Mouse (Mus musculus) gastrocnemius, postnatal 4 days (tissue): Measurements from ENCODE around the gene Kank2. TPM values are rescaled to one million over a fixed set of nuclear protein-coding genes. Genes with fewer than 3 reads are reported as not detected.
"Not testable (repeated sequence)": the region's sequence is repeated elsewhere in the genome, so short reads cannot be mapped to it uniquely, and the experiment has no call there.

Source experiments
- DNase-seq, 2 experiments: peaks; one replicate each; pipeline ENCODE4 v3.0.0; 2021 to 2022; ENCODE audit warnings: low spot score in 2 of 2, mixed read lengths in 2 of 2
- total RNA-seq, 2 experiments: library from RNA; stranded (reverse); gene quantifications; 2 replicates each; pipeline ENCODE4 v1.2.3; 2021

Gene Kank2
- total RNA-seq, 2 experiments from 2014 or later, result 48.1 to 49.1 TPM

DNA sequence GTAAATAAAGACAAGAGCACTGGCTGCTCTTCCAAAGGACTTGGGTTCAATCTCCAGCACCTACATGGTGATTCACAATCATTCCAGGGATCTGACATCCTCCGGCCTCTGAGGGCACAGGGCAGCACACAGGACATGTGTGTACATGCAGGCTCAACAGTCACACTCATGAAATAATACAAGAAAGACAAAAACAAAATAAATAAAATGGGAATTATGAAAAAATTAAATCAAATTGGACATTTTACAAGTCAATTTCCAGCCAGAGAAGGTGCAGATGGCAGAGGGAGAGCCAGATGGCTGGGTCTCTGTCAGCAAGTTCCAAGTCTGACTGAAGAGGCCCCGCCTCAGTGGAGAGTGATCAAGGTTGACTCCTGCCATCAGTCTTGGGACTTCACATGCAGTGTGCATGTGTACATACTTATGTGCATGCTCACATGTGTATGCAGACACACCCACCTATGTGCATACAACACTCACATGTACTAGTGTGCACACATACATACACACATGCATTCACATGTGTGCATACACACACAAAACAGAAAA lies 20.7 kb upstream of the Kank2 start:
- DNase-seq, result no peak

GRCm38 (mm10) chr9:21818561-21818960 lies 20.0 kb upstream of the Kank2 start:
- no peak for DNase-seq

DNA sequence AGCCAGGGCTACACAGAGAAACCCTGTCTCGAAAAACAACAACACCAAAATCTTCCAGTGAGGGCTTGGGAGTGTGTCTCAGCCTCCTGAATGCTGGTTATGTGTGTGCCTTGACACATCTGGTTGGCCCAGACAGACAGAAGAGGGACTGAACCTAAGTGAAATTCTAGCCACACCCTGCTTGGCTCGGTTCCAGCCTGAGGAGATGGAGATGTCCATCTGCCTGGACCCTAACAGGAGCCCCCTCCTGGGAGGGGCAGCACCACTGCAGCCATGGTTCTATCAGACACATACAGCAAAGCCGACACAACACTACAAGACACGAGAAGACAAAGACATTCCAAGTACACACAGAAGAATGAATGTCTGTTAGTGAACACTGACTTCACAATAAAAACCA lies 19.6 kb upstream of the Kank2 start:
- DNase-seq, result no peak

GRCm38 (mm10) chr9:21816716-21817305 lies 18.3 kb upstream of the Kank2 start:
- no peak for DNase-seq

- no peak for DNase-seq
Observed at GRCm38 (mm10) chr9:21811170-21811569, 12.6 kb upstream of the Kank2 start.

- no peak for DNase-seq
Observed at GRCm38 (mm10) chr9:21808561-21808960, 10.0 kb upstream of the Kank2 start.

DNA sequence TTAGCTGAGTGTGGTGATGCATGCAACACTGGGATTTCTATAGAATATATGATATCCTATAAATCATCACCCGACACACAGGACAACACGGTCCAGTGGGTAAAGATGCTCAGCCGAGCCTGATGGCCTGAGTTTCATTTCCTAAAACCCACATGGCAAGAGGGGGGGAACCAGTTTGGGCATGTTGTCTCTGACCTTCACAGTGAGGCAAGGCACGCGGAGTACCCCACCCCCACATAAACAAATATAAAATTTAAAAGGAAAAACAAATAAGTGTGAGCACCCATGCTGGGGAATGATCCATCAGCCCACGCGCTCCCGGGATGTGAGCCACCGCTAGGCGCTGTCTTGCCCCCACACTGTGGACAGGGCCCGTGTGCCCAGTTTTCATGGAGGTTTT lies 8.4 kb upstream of the Kank2 start:
- no peak for DNase-seq

DNA sequence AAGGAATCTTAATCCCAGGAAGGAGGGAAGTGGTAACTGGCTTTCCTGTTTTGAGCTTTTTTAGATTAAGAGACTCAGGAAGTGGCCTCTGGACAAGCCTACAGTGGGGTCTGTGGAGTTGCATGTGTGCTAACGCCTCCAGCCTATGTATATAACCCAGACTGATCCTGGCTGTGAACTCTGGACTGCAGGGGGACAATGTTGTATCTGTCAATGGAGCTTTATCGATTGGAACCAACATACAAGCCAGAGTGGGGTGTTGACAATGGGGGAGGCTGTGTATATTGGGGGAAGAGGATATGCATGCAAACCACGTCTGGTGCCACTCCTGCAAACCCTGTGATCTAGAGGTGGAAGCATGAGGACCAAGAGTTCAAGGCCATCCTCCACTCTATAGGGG lies 7.8 kb upstream of the Kank2 start:
- no peak for DNase-seq

- DNase-seq, result peak; percentile 78 to 85
Observed at GRCm38 (mm10) chr9:21803986-21804644, 5.6 kb upstream of the Kank2 start.

DNA sequence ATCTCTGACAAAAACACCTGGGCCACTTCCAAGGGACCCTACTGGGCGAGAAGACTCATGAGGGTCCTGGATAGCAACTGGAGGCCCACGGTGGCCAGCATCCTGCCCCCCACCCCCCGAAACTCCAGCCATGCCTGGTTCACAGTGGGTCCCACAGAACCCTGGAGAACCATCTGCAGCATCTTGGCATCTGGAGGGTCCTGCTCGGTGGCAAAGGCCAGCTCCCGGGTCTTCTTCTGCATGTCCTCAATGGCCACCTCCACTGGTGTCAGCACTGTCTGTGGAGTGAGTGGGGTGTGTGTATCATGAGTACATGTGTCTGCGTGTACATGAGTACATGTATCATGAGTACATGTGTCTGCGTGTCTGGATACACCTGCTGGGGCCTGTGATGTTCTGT lies 3.0 kb upstream of the Kank2 start:
- DNase-seq, result no peak

DNA sequence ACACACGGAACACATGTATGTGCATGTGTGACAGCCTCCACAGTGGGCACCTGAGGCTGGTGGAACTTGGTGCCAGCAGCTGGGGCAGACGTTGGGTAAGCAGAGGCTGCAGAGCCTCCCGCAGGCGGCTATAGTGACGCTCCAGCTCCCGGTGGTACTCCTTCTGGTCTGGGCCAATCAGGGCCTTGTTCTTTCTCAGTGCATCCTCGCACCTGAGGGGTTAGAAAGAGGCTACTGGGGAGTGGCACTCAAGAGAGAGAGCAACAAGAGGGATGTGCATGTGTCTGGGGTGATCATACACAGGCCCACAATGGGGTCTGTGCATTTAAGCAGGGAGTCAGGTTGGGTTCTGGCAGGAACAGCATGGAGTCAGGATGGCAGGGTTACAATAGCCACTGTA lies 2.6 kb upstream of the Kank2 start:
- no peak for DNase-seq

DNA sequence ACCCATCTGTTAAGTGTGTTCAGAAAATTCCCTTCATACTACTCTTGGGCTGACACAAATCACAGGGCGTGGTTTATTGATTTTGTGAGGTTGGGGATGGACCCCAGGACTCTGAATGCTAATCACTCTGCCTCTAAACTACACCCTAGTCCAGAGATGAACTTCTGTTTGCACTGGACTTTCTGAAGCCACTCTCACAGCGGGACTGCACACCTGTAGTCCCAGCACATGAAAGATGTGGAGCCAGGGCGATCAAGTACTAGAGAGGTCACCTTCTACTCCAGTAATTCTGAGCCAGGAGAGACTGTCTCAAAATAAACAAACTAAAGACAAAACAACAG lies 436 bp upstream of the Kank2 start:
- DNase-seq, result no peak

DNA sequence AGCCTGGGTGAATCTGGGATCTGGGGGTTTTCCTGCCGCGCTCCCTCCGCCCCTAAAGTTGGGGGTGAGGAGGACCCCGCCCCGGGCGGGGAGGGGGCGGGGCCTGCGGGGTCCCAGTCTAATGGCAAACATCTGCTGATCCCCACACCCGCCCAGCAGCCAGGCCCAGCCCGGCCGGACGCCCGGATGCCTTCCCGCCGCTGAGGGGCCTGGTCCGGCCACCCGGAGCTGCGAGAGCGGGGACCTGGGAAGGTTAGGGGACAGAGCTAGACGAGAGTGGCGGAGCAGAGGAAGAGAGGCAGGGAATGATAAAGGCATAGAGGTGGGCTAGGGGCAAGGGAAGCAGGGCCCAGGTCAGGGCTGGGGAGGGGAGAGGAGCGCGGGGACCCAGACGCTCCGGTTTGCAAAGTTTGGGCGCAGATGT lies 611 bp downstream of the Kank2 start:
- peak; percentile 82 to 87 for DNase-seq

GRCm38 (mm10) chr9:21796919-21797318 lies 1.6 kb downstream of the Kank2 start:
- no peak for DNase-seq

DNA sequence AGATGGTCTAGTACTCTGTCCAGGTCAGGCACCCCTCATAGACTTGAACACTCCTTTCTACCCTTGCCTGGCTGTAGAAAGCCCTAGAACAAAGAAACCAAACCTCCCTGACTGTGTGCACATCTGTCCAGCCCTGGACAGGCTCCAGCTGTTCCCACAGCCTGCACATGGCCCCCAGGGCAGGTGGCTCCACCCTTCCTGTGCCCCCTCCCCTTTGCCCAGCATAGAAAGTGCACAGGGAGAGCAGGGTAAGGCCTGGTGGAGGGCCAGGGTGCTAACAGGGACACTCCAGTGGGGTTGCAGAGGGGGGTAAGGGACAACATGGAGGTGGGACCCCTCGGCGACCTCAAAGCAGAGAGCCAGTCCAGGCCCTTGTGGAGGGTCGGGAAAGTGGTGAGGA lies 2.3 kb downstream of the Kank2 start:
- no peak for DNase-seq

DNA sequence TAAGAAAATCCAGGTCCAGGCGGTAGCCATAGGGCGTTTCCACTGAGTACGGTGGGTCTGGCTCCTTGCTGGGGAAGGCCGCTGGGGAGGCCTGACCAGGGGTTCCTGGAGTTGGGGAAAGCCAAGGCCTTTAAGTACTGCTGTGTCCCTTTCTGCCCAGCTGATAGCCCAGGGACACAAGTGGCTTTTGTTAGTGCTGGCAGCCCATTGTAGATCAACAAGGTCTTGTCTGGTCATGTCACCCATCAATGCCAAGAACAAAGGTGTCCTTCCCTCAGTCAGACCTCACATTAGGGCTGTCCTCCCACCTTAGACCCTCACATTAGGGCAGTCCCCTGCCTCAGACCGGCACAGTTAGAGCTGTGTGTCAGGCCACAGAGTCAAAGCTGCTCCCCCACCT lies 3.0 kb downstream of the Kank2 start:
- no peak for DNase-seq

- DNase-seq, result no peak
Observed at GRCm38 (mm10) chr9:21794925-21795324, 3.6 kb downstream of the Kank2 start.

GRCm38 (mm10) chr9:21794344-21794834 lies 4.2 kb downstream of the Kank2 start:
- no peak for DNase-seq

DNA sequence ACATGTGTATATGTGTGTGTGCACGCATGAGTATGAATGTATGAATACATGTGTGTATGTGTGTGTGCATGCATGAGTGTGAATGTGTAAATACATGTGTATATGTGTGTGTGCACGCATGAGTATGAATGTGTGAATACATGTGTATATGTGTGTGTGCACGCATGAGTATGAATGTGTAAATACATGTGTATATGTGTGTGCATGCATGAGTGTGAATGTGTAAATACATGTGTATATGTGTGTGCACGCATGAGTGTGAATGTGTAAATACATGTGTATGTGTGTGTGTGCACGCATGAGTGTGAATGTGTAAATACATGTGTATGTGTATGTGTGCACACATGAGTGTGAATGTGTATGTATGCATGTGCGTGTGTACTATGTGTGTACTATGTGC lies 5.0 kb downstream of the Kank2 start:
- not testable (repeated sequence) for DNase-seq

- DNase-seq, result peak in 1 of 2 experiments; percentile 77
Observed at GRCm38 (mm10) chr9:21792644-21793043, 5.9 kb downstream of the Kank2 start.

- DNase-seq, result peak in 1 of 2 experiments; percentile 66
Observed at GRCm38 (mm10) chr9:21791861-21792260, 6.7 kb downstream of the Kank2 start.

DNA sequence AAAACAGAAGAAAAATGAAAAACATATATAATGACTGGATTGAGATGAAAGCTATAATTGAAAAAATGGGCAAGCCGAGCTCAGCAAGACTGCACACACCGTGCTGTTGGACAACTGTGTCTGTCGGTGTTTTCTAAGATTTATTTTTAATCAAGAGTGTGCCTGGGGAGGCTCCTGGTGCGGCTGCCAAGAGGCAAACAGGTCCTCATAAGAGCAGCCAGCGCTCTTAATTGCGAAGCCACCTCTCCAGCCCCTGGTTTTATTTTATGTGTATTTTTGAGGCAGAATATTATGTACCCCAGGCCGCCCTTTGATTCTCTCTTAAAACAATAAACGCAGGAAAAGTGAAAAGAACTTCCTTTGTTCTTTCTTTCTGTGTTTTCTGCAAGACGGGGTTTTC lies 10.3 kb downstream of the Kank2 start:
- DNase-seq, result no peak

DNA sequence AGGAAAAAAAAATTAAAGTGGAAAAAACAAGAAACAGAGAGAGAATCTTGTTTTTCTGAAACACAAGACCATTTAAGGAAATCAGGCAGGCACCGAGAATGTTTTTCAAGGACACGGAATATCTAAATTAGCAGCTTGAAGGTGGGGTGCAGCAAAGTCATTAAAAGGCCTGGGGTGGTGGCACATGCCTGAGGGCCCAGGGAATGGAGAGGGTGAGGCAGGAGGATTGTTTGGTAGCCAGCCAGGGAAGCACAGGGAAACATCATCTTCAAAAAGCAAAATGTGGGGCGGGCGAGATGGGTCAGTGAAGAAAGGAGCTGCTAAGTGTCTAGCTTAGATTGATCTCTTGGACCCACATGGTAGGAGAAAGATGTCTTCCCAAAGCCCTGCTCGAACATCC lies 10.9 kb downstream of the Kank2 start:
- no peak for DNase-seq
